Mouse (Mus musculus) layer of hippocampus, postnatal 14 days (tissue): ENCODE results near the gene Sh3gl2. TPM values are rescaled to one million over a fixed set of nuclear protein-coding genes. Genes with fewer than 3 reads are reported as not detected.

Experiments
- DNase-seq, 2 experiments: peaks; one replicate each; pipeline ENCODE4 v3.0.0; 2021 to 2022; ENCODE audit warnings: low spot score in 2 of 2, mixed read lengths in 1 of 2
- total RNA-seq, 2 experiments: library from RNA; stranded (reverse); gene quantifications; 2 replicates each; pipeline ENCODE4 v1.2.3; 2021

Gene Sh3gl2
- total RNA-seq, 2 experiments from 2014 or later = 304 to 310 TPM

GRCm38 (mm10) chr4:85404424-85405194, 199.7 kb downstream of the Sh3gl2 start:
- peak; percentile 58 to 66 for DNase-seq

- peak; percentile 35 to 55 for DNase-seq
Measured at GRCm38 (mm10) chr4:85405276-85405675, 200.3 kb downstream of the Sh3gl2 start.

GRCm38 (mm10) chr4:85416466-85416865, 211.5 kb downstream of the Sh3gl2 start:
- no peak for DNase-seq

- DNase-seq = no peak
Measured at GRCm38 (mm10) chr4:85420429-85420828, 215.5 kb downstream of the Sh3gl2 start.

- no peak for DNase-seq
Measured at GRCm38 (mm10) chr4:85426211-85426610, 221.3 kb downstream of the Sh3gl2 start.

GRCm38 (mm10) chr4:85432786-85433185, 227.9 kb downstream of the Sh3gl2 start:
- no peak for DNase-seq

GRCm38 (mm10) chr4:85434734-85435133, 229.8 kb downstream of the Sh3gl2 start:
- no peak for DNase-seq

GRCm38 (mm10) chr4:85438813-85439212, 233.9 kb downstream of the Sh3gl2 start:
- no peak for DNase-seq

GRCm38 (mm10) chr4:85483586-85483985, 278.7 kb downstream of the Sh3gl2 start:
- DNase-seq = peak in 1 of 2 experiments; percentile 25

GRCm38 (mm10) chr4:85486316-85486946, 281.5 kb downstream of the Sh3gl2 start:
- DNase-seq = peak; percentile 37 to 64

- no peak for DNase-seq
Measured at GRCm38 (mm10) chr4:85505718-85506117, 300.8 kb downstream of the Sh3gl2 start.

GRCm38 (mm10) chr4:85506976-85507375, 302.1 kb downstream of the Sh3gl2 start:
- DNase-seq = no peak

GRCm38 (mm10) chr4:85507491-85507890, 302.6 kb downstream of the Sh3gl2 start:
- DNase-seq = no peak

GRCm38 (mm10) chr4:85513288-85513687, 308.4 kb downstream of the Sh3gl2 start:
- DNase-seq = no peak

- no peak for DNase-seq
Measured at GRCm38 (mm10) chr4:85513792-85514191, 308.9 kb downstream of the Sh3gl2 start, which contains the start of gene Adamtsl1. Gene Adamtsl1, plus strand, starts transcription at chr4:85514172.

GRCm38 (mm10) chr4:85514205-85514681, 309.3 kb downstream of the Sh3gl2 start:
- peak; percentile 8 to 29 for DNase-seq

GRCm38 (mm10) chr4:85526966-85527566, 322.1 kb downstream of the Sh3gl2 start:
- no peak for DNase-seq

GRCm38 (mm10) chr4:85529852-85530251, 324.9 kb downstream of the Sh3gl2 start:
- DNase-seq = no peak

GRCm38 (mm10) chr4:85539677-85540076, 334.8 kb downstream of the Sh3gl2 start:
- DNase-seq = no peak

GRCm38 (mm10) chr4:85543221-85543620, 338.3 kb downstream of the Sh3gl2 start:
- peak in 1 of 2 experiments; percentile 5 for DNase-seq

- no peak for DNase-seq
Measured at GRCm38 (mm10) chr4:85554696-85555095, 349.8 kb downstream of the Sh3gl2 start.

- DNase-seq = no peak
Measured at GRCm38 (mm10) chr4:85559753-85560152, 354.8 kb downstream of the Sh3gl2 start.
